Mouse (Mus musculus) heart, embryonic 14.5 days (tissue): Measurements from ENCODE around the gene Cd3d. TPM values are rescaled to one million over a fixed set of nuclear protein-coding genes. Genes with fewer than 3 reads are reported as not detected.
A peak's percentile ranks its signal among the peaks of the same experiment; 100 is the strongest.
"Not testable (repeated sequence)": the region's sequence is repeated elsewhere in the genome, so short reads cannot be mapped to it uniquely, and the experiment has no call there.

ENCODE experiments used
- ATAC-seq: fragments of 200-750 bp; cut with Nextera tagmentation; 2 replicates; pipeline ENCODE4 v1.8.0; 2017; ENCODE audit warnings: low read depth, moderate TSS enrichment; ENCODE audit not compliant: insufficient number of reproducible peaks, insufficient read depth, low FRiP score
- H3K27ac ChIP-seq, 2 experiments: fragments of 200-500 bp in 1 of 2; fragments of 300-500 bp in 1 of 2; sonication (generic) in 1 of 2; replicated peaks in 1 of 2; 2 replicates each; pipeline ENCODE4 v1.5.1; 2012 to 2014; ENCODE audit warnings: low read depth in 2 of 2, low read length in 2 of 2, control low read depth in 1 of 2, mild to moderate bottlenecking in 1 of 2, mixed read lengths in 1 of 2; ENCODE audit not compliant: control insufficient read depth in 1 of 2, insufficient read depth in 1 of 2
- H3K27me3 ChIP-seq: fragments of 300-500 bp; sonication (generic); 2 replicates; pipeline ENCODE4 v1.6.1; 2014; ENCODE audit warnings: mild to moderate bottlenecking, low read length, control low read depth; ENCODE audit not compliant: control insufficient read depth, insufficient read depth
- H3K36me3 ChIP-seq: fragments of 300-500 bp; sonication (generic); 2 replicates; pipeline ENCODE4 v1.6.1; 2014; ENCODE audit warnings: mild to moderate bottlenecking, control low read depth, low read length, mixed read lengths; ENCODE audit not compliant: control insufficient read depth, insufficient read depth
- H3K4me1 ChIP-seq, 2 experiments: fragments of 200-500 bp in 1 of 2; fragments of 300-500 bp in 1 of 2; sonication (generic) in 1 of 2; 2 replicates each; pipeline ENCODE4 v1.6.1; 2012 to 2014; ENCODE audit warnings: low read length in 2 of 2, control low read depth in 1 of 2, mixed read lengths in 1 of 2; ENCODE audit not compliant: control insufficient read depth in 2 of 2, insufficient read depth in 2 of 2
- H3K4me2 ChIP-seq: fragments of 300-500 bp; sonication (generic); 2 replicates; pipeline ENCODE4 v1.6.1; 2014; ENCODE audit warnings: mild to moderate bottlenecking, low read length
- H3K4me3 ChIP-seq, 2 experiments: fragments of 200-500 bp in 1 of 2; fragments of 300-500 bp in 1 of 2; sonication (generic) in 1 of 2; 2 replicates each; pipeline ENCODE4 v1.5.1; 2012 to 2014; ENCODE audit warnings: low read length in 2 of 2, mild to moderate bottlenecking in 2 of 2, control low read depth in 1 of 2, low read depth in 1 of 2, moderate library complexity in 1 of 2; ENCODE audit not compliant: control insufficient read depth in 1 of 2, insufficient read depth in 1 of 2
- H3K9ac ChIP-seq: fragments of 300-500 bp; sonication (generic); 2 replicates; pipeline ENCODE4 v1.6.1; 2014; ENCODE audit warnings: mild to moderate bottlenecking, low read length
- H3K9me3 ChIP-seq: fragments of 300-500 bp; sonication (generic); 2 replicates; pipeline ENCODE4 v1.6.1; 2016; ENCODE audit warnings: low read length, control low read depth; ENCODE audit not compliant: control insufficient read depth
- WGBS: fragments of 180-500 bp; shearing (Covaris S2); extraction: QIAGEN DNeasy Blood & Tissue Kit; methylation state at CpG from one replicate; pipeline ENCODE4 v1.1.7; 2014; 5-methylcytosine and 5-hydroxymethylcytosine counted together
- polyA plus RNA-seq: library from polyadenylated mRNA; unstranded; fragments of >200 nt; fragmentation: Nextera tagmentation; extraction: Ambion mirVana; gene quantifications from 2 replicates; pipeline ENCODE4 v1.2.1, GENCODE M21; 2014

Gene Cd3d
- polyA plus RNA-seq, 1 experiment from 2014 or later: not detected

DNA sequence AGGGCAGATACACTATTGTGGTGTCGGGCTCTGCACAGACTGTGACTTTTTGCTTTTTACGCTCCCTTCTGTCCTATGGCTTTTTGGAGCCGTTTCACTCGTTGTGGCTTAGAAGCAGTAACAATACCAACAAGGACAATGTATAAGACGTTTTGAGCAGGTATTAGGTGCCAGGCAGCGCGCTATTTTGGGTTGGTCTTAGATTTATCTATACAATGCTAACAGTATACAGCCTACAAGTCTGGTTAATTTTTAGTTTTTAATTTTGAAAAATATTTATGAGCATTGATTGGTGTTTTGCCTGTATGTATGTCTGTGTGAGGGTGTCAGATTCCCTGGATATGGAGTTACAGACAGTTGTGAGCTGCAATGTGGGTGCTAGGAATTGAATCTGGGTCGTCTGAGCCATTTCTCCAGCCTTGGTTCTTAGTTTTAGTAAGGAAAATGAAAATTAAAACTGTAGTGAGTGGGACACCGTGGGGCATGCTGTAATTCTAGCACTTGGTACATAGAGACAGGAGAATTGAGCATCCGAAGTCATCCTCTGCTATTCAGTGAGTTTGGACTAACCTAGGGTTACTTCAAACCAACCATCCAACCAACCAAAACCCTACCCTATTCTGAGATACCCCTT is 15.6 kb upstream of the Cd3d start:
- no peaks in the 10 kb centered on the region for H3K9me3 ChIP-seq
- peak overlapping the region; percentile 75 for H3K4me2 ChIP-seq
- peaks cover 25% of the 10 kb centered on the region for H3K36me3 ChIP-seq
- H3K27me3 ChIP-seq: peaks cover 3% of the 10 kb centered on the region; the same call in 1 of the 2 replicates
- peak overlapping the region; percentile 53 to 95 for H3K4me3 ChIP-seq
- H3K4me1 ChIP-seq: peaks cover 0 to 10% of the 10 kb centered on the region in 2 experiments; a peak in 1 of 4 replicates
- 14% methylated on average over 10 of the region's 10 CpGs for WGBS
- 0 out of 4 replicates have a peak overlapping the region, but pooled peaks have one; percentile 26 to 28 for H3K27ac ChIP-seq
- H3K9ac ChIP-seq: peak overlapping the region; percentile 51
- no peak for ATAC-seq

GRCm38 (mm10) chr9:44966815-44967242 is 14.8 kb upstream of the Cd3d start:
- H3K27me3 ChIP-seq: peaks cover 8% of the 10 kb centered on the region; the same call in 1 of the 2 replicates
- no peak overlapping the region for H3K4me2 ChIP-seq
- no peak overlapping the region for H3K27ac ChIP-seq
- no peak for ATAC-seq
- peaks cover 17% of the 10 kb centered on the region for H3K36me3 ChIP-seq
- no peak overlapping the region for H3K4me3 ChIP-seq
- H3K4me1 ChIP-seq: peaks cover 0 to 10% of the 10 kb centered on the region in 2 experiments; a peak in 1 of 4 replicates
- WGBS: 27% methylated on average over 3 of the region's 3 CpGs
- no peak overlapping the region for H3K9ac ChIP-seq
- no peaks in the 10 kb centered on the region for H3K9me3 ChIP-seq

DNA sequence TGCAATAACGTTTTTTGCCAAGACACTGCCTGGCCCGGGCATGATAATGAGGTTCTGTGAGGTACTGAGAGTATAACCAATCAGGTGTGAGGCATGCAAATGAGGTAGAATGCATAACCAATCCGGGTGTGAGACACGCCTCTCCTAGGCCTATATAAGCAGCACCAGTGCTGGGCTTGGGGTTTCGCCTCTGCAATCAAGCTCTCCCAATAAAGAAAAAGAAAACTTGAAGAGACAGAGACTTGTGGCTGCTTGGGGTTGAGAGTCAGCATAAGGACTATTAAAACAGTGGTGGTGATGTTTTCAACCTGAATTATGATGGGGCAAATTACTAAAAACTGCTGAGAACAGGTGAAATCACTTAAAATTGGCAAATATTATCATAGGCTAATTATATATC is 13.8 kb upstream of the Cd3d start:
- not testable (repeated sequence) for H3K27me3 ChIP-seq, H3K4me3 ChIP-seq, H3K4me2 ChIP-seq, H3K9me3 ChIP-seq, H3K27ac ChIP-seq, H3K36me3 ChIP-seq, ATAC-seq, H3K9ac ChIP-seq
- peaks cover 0 to 10% of the 10 kb centered on the region in 2 experiments; a peak in 1 of 4 replicates for H3K4me1 ChIP-seq
- 77% methylated on average over 5 of the region's 5 CpGs for WGBS

GRCm38 (mm10) chr9:44969450-44969849 is 12.1 kb upstream of the Cd3d start:
- Histone ChIP-seq H3K4me2 (no peak overlapping the region), H3K9me3 (no peaks in the 10 kb centered on the region), H3K4me1 (peaks cover 0 to 9% of the 10 kb centered on the region in 2 experiments; a peak in 1 of 4 replicates), H3K36me3 (no peaks in the 10 kb centered on the region), H3K27me3 (peaks cover 20% of the 10 kb centered on the region), H3K9ac (no peak overlapping the region), H3K27ac (no peak overlapping the region), H3K4me3 (no peak overlapping the region)
- WGBS: 41% methylated on average over 1 of the region's 1 CpGs
- ATAC-seq: no peak

DNA sequence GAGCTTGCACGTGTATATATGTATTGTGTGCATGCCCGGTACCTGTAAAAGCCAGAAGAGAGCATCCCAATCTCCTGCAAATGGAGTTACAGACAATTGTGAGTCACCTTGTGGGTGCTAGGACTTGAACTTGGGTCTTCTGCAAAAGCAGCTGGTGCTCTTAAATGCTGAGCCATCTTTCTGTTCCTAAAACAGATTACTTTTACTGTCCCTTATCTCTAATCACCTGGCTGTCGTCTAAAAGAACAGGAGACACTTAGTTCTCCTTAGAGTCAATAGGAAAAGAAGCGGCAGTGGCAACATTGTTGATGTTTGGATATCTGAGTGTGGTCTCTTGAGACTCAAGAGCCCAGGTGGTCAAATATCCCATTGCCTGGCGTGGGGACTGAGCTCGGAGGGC is 3.8 kb upstream of the Cd3d start:
- H3K27me3 ChIP-seq: peaks cover 15% of the 10 kb centered on the region; the same call in 1 of the 2 replicates
- H3K36me3 ChIP-seq: no peaks in the 10 kb centered on the region
- no peak overlapping the region for H3K4me3 ChIP-seq
- H3K4me1 ChIP-seq: no peaks in the 10 kb centered on the region
- H3K9me3 ChIP-seq: no peaks in the 10 kb centered on the region
- no peak overlapping the region for H3K4me2 ChIP-seq
- WGBS: 57% methylated on average over 6 of the region's 6 CpGs
- no peak overlapping the region for H3K9ac ChIP-seq
- no peak for ATAC-seq
- H3K27ac ChIP-seq: no peak overlapping the region

- no peaks in the 10 kb centered on the region for H3K4me1 ChIP-seq
- no peaks in the 10 kb centered on the region for H3K9me3 ChIP-seq
- H3K36me3 ChIP-seq: no peaks in the 10 kb centered on the region
- no peak overlapping the region for H3K4me3 ChIP-seq
- H3K9ac ChIP-seq: no peak overlapping the region
- H3K27me3 ChIP-seq: peaks cover 4% of the 10 kb centered on the region; the same call in 1 of the 2 replicates
- ATAC-seq: no peak
- 67% methylated on average over 7 of the region's 7 CpGs for WGBS
- no peak overlapping the region for H3K4me2 ChIP-seq
- H3K27ac ChIP-seq: no peak overlapping the region
Measured at GRCm38 (mm10) chr9:44979806-44980205, 1.8 kb upstream of the Cd3d start.

DNA sequence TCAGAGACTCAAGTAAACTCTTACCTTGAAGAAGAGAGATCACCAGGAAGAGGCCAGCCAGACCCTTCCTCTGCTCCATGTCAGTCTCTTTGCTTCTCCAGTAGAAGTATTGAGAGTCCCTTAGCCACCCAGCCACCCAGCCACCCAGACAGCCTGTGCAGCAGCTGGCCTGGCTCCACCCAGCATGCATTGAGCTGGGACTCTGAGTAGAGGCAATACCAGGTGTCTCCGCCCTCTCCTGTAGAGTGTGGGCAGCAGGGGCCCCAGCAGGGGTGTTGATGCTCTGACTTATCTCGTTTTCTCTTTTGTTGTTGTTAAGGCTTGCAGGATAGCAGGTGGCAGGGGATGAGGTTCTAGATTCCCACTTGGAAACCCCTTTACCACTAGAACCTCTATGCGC is 1.3 kb upstream of the Cd3d start, which contains the start of gene Cd3g:
Gene Cd3g, minus strand, starts transcription at position 190 of the 400 bp plus-strand sequence.
- WGBS: 63% methylated on average over 3 of the region's 3 CpGs
- Histone ChIP-seq H3K9ac (no peak within 1 kb of the TSS), H3K9me3 (no peaks in the 10 kb centered on the region), H3K27ac (no peak within 1 kb of the TSS), H3K36me3 (no peaks in the 10 kb centered on the region), H3K4me1 (no peaks in the 10 kb centered on the region), H3K4me2 (no peak within 1 kb of the TSS), H3K4me3 (no peak within 1 kb of the TSS), H3K27me3 (peaks cover 4% of the 10 kb centered on the region; the same call in 1 of the 2 replicates)
- no peak for ATAC-seq
